ENCODE assay signal across 8 mouse cellular contexts in the genomic region with DNA sequence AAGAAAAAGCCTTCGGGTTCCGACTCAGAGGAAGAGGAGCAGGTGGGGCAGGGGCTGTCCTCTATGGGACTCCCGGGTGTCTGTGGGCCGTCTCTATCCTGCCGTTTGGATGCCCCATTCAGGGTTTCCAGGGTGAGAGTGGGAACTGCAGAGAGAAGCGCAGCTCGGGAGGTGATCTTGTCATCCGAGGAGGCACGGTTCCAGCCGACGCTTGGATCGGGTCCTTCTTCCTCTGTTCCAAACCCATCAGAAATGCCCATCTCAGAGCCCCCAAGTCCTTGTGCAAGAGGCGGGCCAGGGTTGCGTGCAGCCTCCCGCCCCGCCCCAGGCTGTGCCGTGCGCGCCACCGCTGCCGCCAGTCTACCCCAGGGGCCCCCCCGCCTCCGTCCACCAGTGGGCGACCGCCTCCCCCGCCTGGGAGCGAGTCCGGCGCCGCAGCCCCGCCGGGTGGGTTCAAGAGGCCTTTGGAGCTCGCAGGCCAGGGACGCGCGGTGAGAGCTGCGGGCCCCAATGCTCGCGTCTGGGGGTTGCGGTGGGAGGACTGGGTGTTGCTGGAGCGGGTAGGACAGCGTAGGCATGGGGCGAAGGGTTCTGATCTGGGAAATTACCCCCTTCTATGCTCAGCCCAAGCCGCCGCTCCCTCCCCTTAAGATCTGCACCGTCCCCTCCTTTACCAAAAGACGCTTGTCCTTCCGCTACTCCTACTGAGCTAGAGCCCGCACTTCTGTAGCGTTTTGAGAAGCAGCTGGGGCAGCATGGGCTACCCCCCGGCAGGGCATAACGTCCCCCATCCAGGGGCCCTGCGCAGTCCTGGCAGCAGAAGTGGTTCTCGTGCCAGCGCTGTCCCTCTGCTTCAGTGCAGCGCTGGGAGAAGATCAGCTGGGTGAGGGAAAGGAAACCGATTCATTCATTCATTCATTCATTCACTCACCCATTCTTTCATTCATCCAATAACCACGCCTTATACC. TPM values are rescaled to one million over a fixed set of nuclear protein-coding genes. Genes with fewer than 3 reads are reported as not detected.
A peak's percentile ranks its signal among the peaks of the same experiment; 100 is the strongest.
DNase-seq lines count a peak whose midpoint lies in the region; ATAC-seq and TF ChIP-seq lines count a peak whose summit lies in the region.

A gene (plus strand): TSS at position 423 of the 968 bp plus-strand sequence.

- no peak for TF ChIP-seq CTCF in C2C12 (IDR thresholded peaks at IDR 0.05; ENCODE audit: control insufficient read depth, insufficient read depth, insufficient read length)
- no peak for TF ChIP-seq CTCF in liver, adult 2 months (IDR thresholded peaks at IDR 0.05; ENCODE audit: low read depth, low read length)
- peak; percentile 31 for TF ChIP-seq CTCF in midbrain, postnatal 0 days (IDR thresholded peaks at IDR 0.05)

- 0 out of 2 replicates have a peak, but pooled peaks have one; percentile 3 for TF ChIP-seq POLR2A in liver, adult 2 months (IDR thresholded peaks at IDR 0.05; ENCODE audit: extremely low read depth, insufficient read depth, low read length)

- peak; percentile 80 to 89 for DNase-seq in adrenal gland, postnatal 36 days
- DNase-seq in heart, adult 8-10 months (ENCODE audit: low spot score): peak; percentile 40
- peak; percentile 50 for DNase-seq in kidney, adult 9 months
- DNase-seq in liver, adult 2 months (ENCODE audit: extremely low read depth, low read depth, low spot score): no peak
- peak; percentile 79 for DNase-seq in midbrain, postnatal 0 days (ENCODE audit: low spot score)
- DNase-seq in spleen, postnatal 36 days (ENCODE audit: low spot score in 2 of 2): peak; percentile 34 to 46

- peaks cover 29% of the 10 kb centered on the region for H3K79me2 ChIP-seq in C2C12 (ENCODE audit: control insufficient read depth, insufficient read depth)
- no peaks in the 10 kb centered on the region; the same call in 1 of the 2 replicates for H3K79me2 ChIP-seq in liver, adult 2 months (ENCODE audit: control insufficient read depth, insufficient read depth, low read length)

- peaks cover 25% of the 10 kb centered on the region for H3K36me3 ChIP-seq in C2C12 (ENCODE audit: control insufficient read depth, insufficient read depth)
- peaks cover 22% of the 10 kb centered on the region for H3K36me3 ChIP-seq in embryonic facial prominence, embryonic 13.5 days
- H3K36me3 ChIP-seq in liver, adult 2 months (ENCODE audit: control insufficient read depth, insufficient read depth, low read length): peaks cover 8% of the 10 kb centered on the region; the same call in 1 of the 2 replicates
- H3K36me3 ChIP-seq in midbrain, postnatal 0 days (ENCODE audit: insufficient read depth, low read length): peaks cover 6% of the 10 kb centered on the region; the same call in 1 of the 2 replicates

- peaks cover 28% of the 10 kb centered on the region for H3K4me1 ChIP-seq in embryonic facial prominence, embryonic 13.5 days
- peaks cover 7% of the 10 kb centered on the region for H3K4me1 ChIP-seq in liver, adult 2 months (ENCODE audit: control insufficient read depth, insufficient read depth, low read length)
- H3K4me1 ChIP-seq in midbrain, postnatal 0 days (ENCODE audit: insufficient read depth, low read length): peaks cover 5% of the 10 kb centered on the region; the same call in 1 of the 2 replicates

- peak; percentile 68 for ATAC-seq in embryonic facial prominence, embryonic 13.5 days (ENCODE audit: insufficient number of reproducible peaks, insufficient read depth, low FRiP score, low TSS enrichment, low read depth)
- ATAC-seq in midbrain, postnatal 0 days (ENCODE audit: low FRiP score): peak; percentile 74

- peak within 1 kb of the TSS; percentile 86 for H3K9ac ChIP-seq in embryonic facial prominence, embryonic 13.5 days
- peak within 1 kb of the TSS; percentile 86 for H3K9ac ChIP-seq in liver, adult 2 months (ENCODE audit: low read depth, low read length)
- peak within 1 kb of the TSS; percentile 86 for H3K9ac ChIP-seq in midbrain, postnatal 0 days (replicated peaks; ENCODE audit: low read length, poor library complexity, severe bottlenecking)

- peak within 1 kb of the TSS; percentile 82 for H3ac ChIP-seq in C2C12 (ENCODE audit: control insufficient read depth, insufficient read length, low read depth)

- peak within 1 kb of the TSS; percentile 86 for H3K27ac ChIP-seq in embryonic facial prominence, embryonic 13.5 days
- H3K27ac ChIP-seq in liver, adult 2 months (replicated peaks; ENCODE audit: insufficient read depth, low read depth, low read length): peak within 1 kb of the TSS; percentile 81
- peak within 1 kb of the TSS; percentile 88 for H3K27ac ChIP-seq in midbrain, postnatal 0 days (ENCODE audit: low read depth, low read length)

- peaks cover 20% of the 10 kb centered on the region for H3K79me3 ChIP-seq in C2C12 (ENCODE audit: low read depth)

- H3K9me3 ChIP-seq in embryonic facial prominence, embryonic 13.5 days: no peaks in the 10 kb centered on the region
- H3K9me3 ChIP-seq in midbrain, postnatal 0 days (ENCODE audit: low read length): no peaks in the 10 kb centered on the region

- peak within 1 kb of the TSS; percentile 98 for H3K4me2 ChIP-seq in embryonic facial prominence, embryonic 13.5 days
- peak within 1 kb of the TSS; percentile 89 for H3K4me2 ChIP-seq in midbrain, postnatal 0 days (ENCODE audit: low read depth, low read length, poor library complexity, severe bottlenecking)

- WGBS in embryonic facial prominence, embryonic 13.5 days: 2% methylated on average over 57 of the region's 58 CpGs
- WGBS in liver, adult 2 months: 13% methylated on average over 58 of the region's 58 CpGs
- under 1% methylated on average over 53 of the region's 58 CpGs for WGBS in midbrain, postnatal 0 days

- no peaks in the 10 kb centered on the region for H3K27me3 ChIP-seq in C2C12 (ENCODE audit: control insufficient read depth, insufficient read depth, insufficient read length)
- H3K27me3 ChIP-seq in embryonic facial prominence, embryonic 13.5 days: peaks cover 12% of the 10 kb centered on the region
- H3K27me3 ChIP-seq in liver, adult 2 months (ENCODE audit: control insufficient read depth, insufficient read depth, low read length): no peaks in the 10 kb centered on the region
- H3K27me3 ChIP-seq in midbrain, postnatal 0 days (ENCODE audit: insufficient read depth, low read length): no peaks in the 10 kb centered on the region

- H3K4me3 ChIP-seq in C2C12 (ENCODE audit: insufficient read depth, poor library complexity, severe bottlenecking): peak within 1 kb of the TSS; percentile 94
- peak within 1 kb of the TSS; percentile 89 for H3K4me3 ChIP-seq in embryonic facial prominence, embryonic 13.5 days
- peak within 1 kb of the TSS; percentile 82 for H3K4me3 ChIP-seq in liver, adult 2 months (ENCODE audit: insufficient read depth, low read depth, low read length)
- H3K4me3 ChIP-seq in midbrain, postnatal 0 days (ENCODE audit: low read depth, low read length): peak within 1 kb of the TSS; percentile 74

TF ChIP-seq in C2C12, 6 proteins besides CTCF, POLR2A, EP300 and RAD21:
- TF ChIP-seq FOSL1 (IDR thresholded peaks at IDR 0.05; ENCODE audit: insufficient read depth, low read length, poor library complexity, severe bottlenecking): no peak
- TF ChIP-seq MYOG (IDR thresholded peaks at IDR 0.05; ENCODE audit: control insufficient read depth, extremely low read depth, insufficient read length): no peak
- TF ChIP-seq CEBPB (IDR thresholded peaks at IDR 0.05; ENCODE audit: low read depth): no peak
- no peak for TF ChIP-seq MAX (IDR thresholded peaks at IDR 0.05)
- TF ChIP-seq USF1 (IDR thresholded peaks at IDR 0.05; ENCODE audit: low read depth): no peak
- no peak for TF ChIP-seq MYOD1 (IDR thresholded peaks at IDR 0.05; ENCODE audit: control insufficient read depth, insufficient read length, low read depth)

RNA-seq across cellular contexts. Expression of the gene that starts here (rescaled TPM):
- 2.2 TPM for polyA plus RNA-seq in C2C12 (2012; fragmentation: generic; extraction: Trizol)
- 1 to 10 TPM; 2.8 to 5.4 TPM for total RNA-seq in adrenal gland, postnatal 36 days (2021)
- 7.5 TPM in 2 replicates for polyA plus RNA-seq in embryonic facial prominence, embryonic 13.5 days (2015; fragmentation: Nextera tagmentation; extraction: Ambion mirVana)
- 1 to 10 TPM; 4.8 to 7.5 (median 4.9) TPM for total RNA-seq in heart, adult 8-10 months (2022)
- 1.7 and 1.9 TPM in 2 replicates for total RNA-seq in liver, adult 2 months (2014; rRNA removed)
- polyA plus RNA-seq in liver, adult 2 months (2012; rRNA removed): 6.5 and 7.1 TPM in 2 replicates
- 128 and 165 TPM in 2 replicates for total RNA-seq in midbrain, postnatal 0 days (2014; rRNA removed)
- 68.9 and 75.7 TPM in 2 replicates for polyA plus RNA-seq in midbrain, postnatal 0 days (2015; fragmentation: Nextera tagmentation; extraction: Ambion mirVana)

Comparison
In these comparisons a context has a peak if more than half of its experiments do, and no peak if none do; other contexts are left out.
1. RNA of the gene that starts here (total RNA-seq): 128 to 165 TPM in midbrain, postnatal 0 days; 2.8 to 5.4 TPM in adrenal gland, postnatal 36 days, 4.8 to 7.5 TPM in heart, adult 8-10 months and 1.7 to 1.9 TPM in liver, adult 2 months; every median in the first group is over 10 times any median in the second.
2. Peak in every context shown above with its lines, with median percentiles within 50 percentile points of each other: H3K4me3 ChIP-seq, H3K27ac ChIP-seq and H3K9ac ChIP-seq.